Comparison of ENCODE assay signal across 10 mouse cellular contexts in the genomic region with DNA sequence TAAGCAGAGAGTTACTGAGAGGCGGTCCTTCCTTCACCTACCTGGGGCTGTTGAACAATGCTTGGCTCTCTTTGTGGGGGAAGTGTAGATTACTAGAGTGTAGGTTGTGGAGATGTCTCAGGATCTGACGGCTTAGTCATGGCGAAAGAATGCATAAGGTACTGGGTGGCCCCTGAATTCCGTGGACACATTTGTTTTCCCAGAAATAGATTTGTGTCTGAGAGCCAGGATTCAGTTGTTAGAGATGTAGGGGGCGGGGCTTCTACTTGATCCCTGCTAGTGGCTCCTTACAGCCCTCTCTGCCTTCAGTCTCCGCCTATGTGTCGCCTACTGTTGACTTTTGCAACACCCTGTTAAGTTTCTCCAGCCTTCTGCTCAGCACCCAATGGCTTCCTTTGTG. TPM values are rescaled to one million over a fixed set of nuclear protein-coding genes. Genes with fewer than 3 reads are reported as not detected.
DNase-seq lines count a peak whose midpoint lies in the region; ATAC-seq and TF ChIP-seq lines count a peak whose summit lies in the region.
"Had no signal": no experiment of that assay in that cellular context is flagged by ENCODE, and none has a peak within 500 bp of the region (broad histone marks: within the 10 kb centered on the region; RNA-seq: fewer than 3 reads in every experiment).

No protein-coding gene starts in this region.

- no peaks in the 10 kb centered on the region for H3K27me3 ChIP-seq in kidney, postnatal 0 days (ENCODE audit: insufficient read depth, low read length)
- no peaks in the 10 kb centered on the region for H3K27me3 ChIP-seq in heart, embryonic 13.5 days (replicated peaks)
- no peaks in the 10 kb centered on the region for H3K27me3 ChIP-seq in intestine, postnatal 0 days (replicated peaks; ENCODE audit: control insufficient read depth, insufficient read depth, low read length)
- no peaks in the 10 kb centered on the region for H3K27me3 ChIP-seq in stomach, embryonic 14.5 days (ENCODE audit: control insufficient read depth, insufficient read depth, low read length)
- no peaks in the 10 kb centered on the region for H3K27me3 ChIP-seq in hindbrain, embryonic 10.5 days (ENCODE audit: insufficient read depth, poor library complexity, severe bottlenecking)

- H3K9ac ChIP-seq in kidney, postnatal 0 days (ENCODE audit: low read depth, low read length), result no peak overlapping the region
- no peak overlapping the region for H3K9ac ChIP-seq in heart, embryonic 13.5 days
- H3K9ac ChIP-seq in intestine, postnatal 0 days (ENCODE audit: low read depth, low read length), result no peak overlapping the region
- H3K9ac ChIP-seq in stomach, embryonic 14.5 days (replicated peaks; ENCODE audit: low read depth, low read length), result no peak overlapping the region

- 39% methylated on average over 7 of the region's 7 CpGs for WGBS in kidney, postnatal 0 days
- WGBS in heart, embryonic 13.5 days, result 36% methylated on average over 7 of the region's 7 CpGs
- 40% methylated on average over 7 of the region's 7 CpGs for WGBS in intestine, postnatal 0 days
- 40% methylated on average over 7 of the region's 7 CpGs for WGBS in stomach, embryonic 14.5 days
- WGBS in hindbrain, embryonic 10.5 days, result 69% methylated on average over 7 of the region's 7 CpGs

- ATAC-seq in kidney, postnatal 0 days (replicated peaks; ENCODE audit: low FRiP score, low read depth), result peak; percentile 31; the same call in 1 of the 2 replicates
- no peak for ATAC-seq in heart, embryonic 13.5 days (ENCODE audit: extremely low read depth, insufficient number of reproducible peaks, low FRiP score, low TSS enrichment)
- ATAC-seq in intestine, postnatal 0 days, result peak; percentile 62
- peak; percentile 68 for ATAC-seq in stomach, embryonic 14.5 days (ENCODE audit: insufficient number of reproducible peaks, insufficient read depth, low FRiP score, low read depth)
- ATAC-seq: activated CD4-positive, CD25-positive, alpha-beta regulatory T cell, adult 4 months had no signal

- no peaks in the 10 kb centered on the region for H3K9me3 ChIP-seq in kidney, postnatal 0 days (replicated peaks; ENCODE audit: low read length)
- H3K9me3 ChIP-seq in heart, embryonic 13.5 days, result no peaks in the 10 kb centered on the region
- H3K9me3 ChIP-seq in intestine, postnatal 0 days (ENCODE audit: control insufficient read depth), result no peaks in the 10 kb centered on the region
- H3K9me3 ChIP-seq in stomach, embryonic 14.5 days (ENCODE audit: control insufficient read depth, low read depth, low read length), result no peaks in the 10 kb centered on the region
- no peaks in the 10 kb centered on the region for H3K9me3 ChIP-seq in hindbrain, embryonic 10.5 days

- peaks cover 31% of the 10 kb centered on the region for H3K4me1 ChIP-seq in kidney, postnatal 0 days (replicated peaks; ENCODE audit: insufficient read depth, low read length)
- H3K4me1 ChIP-seq in heart, embryonic 13.5 days, result peaks cover 86% of the 10 kb centered on the region
- peaks cover 8% of the 10 kb centered on the region; the same call in 1 of the 2 replicates for H3K4me1 ChIP-seq in intestine, postnatal 0 days (replicated peaks; ENCODE audit: control insufficient read depth, insufficient read depth, low read length)
- peaks cover 30% of the 10 kb centered on the region; the same call in 1 of the 2 replicates for H3K4me1 ChIP-seq in stomach, embryonic 14.5 days (ENCODE audit: control insufficient read depth, insufficient read depth, low read length)
- peaks cover 74% of the 10 kb centered on the region for H3K4me1 ChIP-seq in hindbrain, embryonic 10.5 days (replicated peaks)

- no peak for TF ChIP-seq CTCF in kidney, postnatal 0 days (IDR thresholded peaks at IDR 0.05; ENCODE audit: low read depth)
- no peak for TF ChIP-seq CTCF in intestine, postnatal 0 days (IDR thresholded peaks at IDR 0.05; ENCODE audit: low read depth)

- peak; percentile 80 for DNase-seq in kidney, postnatal 0 days (ENCODE audit: low spot score)
- no peak for DNase-seq in kidney, postnatal 36 days
- DNase-seq in right cerebral cortex, postnatal 14 days, result no peak
- no peak for DNase-seq in hindbrain, embryonic 10.5 days (ENCODE audit: low spot score)
- DNase-seq: cerebellum, adult 9-10 months; thymus, postnatal 25 days had no signal

- H3K36me3 ChIP-seq in kidney, postnatal 0 days (ENCODE audit: insufficient read depth, low read length), result no peaks in the 10 kb centered on the region
- peaks cover 15% of the 10 kb centered on the region for H3K36me3 ChIP-seq in heart, embryonic 13.5 days
- peaks cover 17% of the 10 kb centered on the region; the same call in 1 of the 2 replicates for H3K36me3 ChIP-seq in intestine, postnatal 0 days (ENCODE audit: control insufficient read depth, insufficient read depth)
- H3K36me3 ChIP-seq in stomach, embryonic 14.5 days (ENCODE audit: control insufficient read depth, insufficient read depth, low read length), result peaks cover 9% of the 10 kb centered on the region
- peaks cover 12% of the 10 kb centered on the region; the same call in 1 of the 2 replicates for H3K36me3 ChIP-seq in hindbrain, embryonic 10.5 days

- H3K4me2 ChIP-seq in kidney, postnatal 0 days (ENCODE audit: low read length), result no peak overlapping the region
- peak overlapping the region; percentile 38 for H3K4me2 ChIP-seq in heart, embryonic 13.5 days
- H3K4me2 ChIP-seq in intestine, postnatal 0 days (replicated peaks; ENCODE audit: low read depth), result no peak overlapping the region
- H3K4me2 ChIP-seq in stomach, embryonic 14.5 days (replicated peaks; ENCODE audit: low read depth, low read length), result no peak overlapping the region

- H3K27ac ChIP-seq in kidney, postnatal 0 days, result no peak overlapping the region
- peak overlapping the region; percentile 71 for H3K27ac ChIP-seq in heart, embryonic 13.5 days (replicated peaks)
- no peak overlapping the region for H3K27ac ChIP-seq in intestine, postnatal 0 days (ENCODE audit: low read depth, low read length)
- H3K27ac ChIP-seq in stomach, embryonic 14.5 days (ENCODE audit: low read length), result no peak overlapping the region; the same call in 1 of the 2 replicates
- no peak overlapping the region; the same call in 1 of the 2 replicates for H3K27ac ChIP-seq in hindbrain, embryonic 10.5 days

- no peak overlapping the region for H3K4me3 ChIP-seq in kidney, postnatal 0 days (replicated peaks; ENCODE audit: low read depth, low read length)
- H3K4me3 ChIP-seq in heart, embryonic 13.5 days, result no peak overlapping the region
- H3K4me3 ChIP-seq in intestine, postnatal 0 days (ENCODE audit: low read depth, low read length), result no peak overlapping the region
- H3K4me3 ChIP-seq in stomach, embryonic 14.5 days (ENCODE audit: low read depth, low read length), result no peak overlapping the region
- H3K4me3 ChIP-seq in hindbrain, embryonic 10.5 days, result no peak overlapping the region

RNA-seq across cellular contexts. Expression of a gene that starts 12.7 kb away (rescaled TPM):
- polyA plus RNA-seq in kidney, postnatal 0 days (2015; fragmentation: Nextera tagmentation; extraction: Ambion mirVana), result 53.4 and 55.1 TPM in 2 replicates
- polyA plus RNA-seq in heart, embryonic 13.5 days (2015; fragmentation: Nextera tagmentation; extraction: Ambion mirVana), result 42.6 and 43.8 TPM in 2 replicates
- 32.4 and 37.4 TPM in 2 replicates for polyA plus RNA-seq in intestine, postnatal 0 days (2015; fragmentation: Nextera tagmentation; extraction: Ambion mirVana)
- polyA plus RNA-seq in stomach, embryonic 14.5 days (2014; fragmentation: Nextera tagmentation; extraction: Ambion mirVana), result 143 and 151 TPM in 2 replicates
- polyA plus RNA-seq in hindbrain, embryonic 10.5 days (2016; fragmentation: Nextera tagmentation; extraction: Ambion mirVana), result 58.6 and 61.0 TPM in 2 replicates
